Mouse (Mus musculus): ENCODE data around the gene Fzd5. TPM values are rescaled to one million over a fixed set of nuclear protein-coding genes. Genes with fewer than 3 reads are reported as not detected.

Fzd5 gene
- polyA plus RNA-seq, 1 experiment from 2014 or later, result 0.58 TPM

DNA sequence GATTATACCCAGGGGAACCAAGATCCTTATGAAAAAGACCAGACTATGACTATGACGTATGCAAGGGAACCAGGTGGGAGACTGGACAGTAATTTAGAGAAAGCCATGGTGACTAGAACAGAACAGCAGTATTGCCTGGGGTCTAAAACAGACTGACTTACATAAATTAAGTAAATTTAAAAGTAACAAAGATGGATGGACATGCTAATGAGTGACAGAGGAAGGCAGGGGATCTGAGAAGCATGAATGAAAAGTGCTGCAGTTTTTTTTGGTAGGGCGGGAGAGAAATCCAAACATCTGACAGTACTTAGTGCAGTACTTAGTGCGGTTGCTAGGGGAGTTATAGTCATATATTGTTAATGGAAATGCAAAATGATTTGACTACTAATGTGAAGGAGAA, 42.4 kb downstream of the Fzd5 start:
- 77% methylated on average over 3 of the region's 3 CpGs for WGBS
- H3K4me1 ChIP-seq (ENCODE audit: control insufficient read depth, insufficient read depth, low read length), result peaks cover 17% of the 10 kb centered on the region

GRCm38 (mm10) chr1:64691581-64691980, 46.0 kb downstream of the Fzd5 start:
- Histone ChIP-seq H3K9ac (ENCODE audit: low read depth, low read length) (peak overlapping the region; percentile 88), H3K36me3 (ENCODE audit: control insufficient read depth, insufficient read depth, low read length) (no peaks in the 10 kb centered on the region), H3K9me3 (replicated peaks; ENCODE audit: control insufficient read depth, low read length, poor library complexity, severe bottlenecking) (no peaks in the 10 kb centered on the region), H3K27ac (ENCODE audit: low read length) (no peak overlapping the region; the same call in 1 of the 2 replicates), H3K4me1 (ENCODE audit: control insufficient read depth, insufficient read depth, low read length) (peaks cover 21% of the 10 kb centered on the region), H3K27me3 (ENCODE audit: control insufficient read depth, insufficient read depth, low read depth, low read length) (no peaks in the 10 kb centered on the region), H3K4me3 (ENCODE audit: low read depth, low read length) (peak overlapping the region; percentile 91), H3K4me2 (ENCODE audit: low read length) (peak overlapping the region; percentile 93)
- WGBS, result 2% methylated on average over 9 of the region's 9 CpGs
- ATAC-seq, result no peak

More for the DNA sequence above, 42.4 kb downstream of the Fzd5 start:
- H3K9me3 ChIP-seq (replicated peaks; ENCODE audit: control insufficient read depth, low read length, poor library complexity, severe bottlenecking), result no peaks in the 10 kb centered on the region
- no peak overlapping the region for H3K4me3 ChIP-seq (ENCODE audit: low read depth, low read length)
- no peaks in the 10 kb centered on the region for H3K36me3 ChIP-seq (ENCODE audit: control insufficient read depth, insufficient read depth, low read length)
- no peaks in the 10 kb centered on the region for H3K27me3 ChIP-seq (ENCODE audit: control insufficient read depth, insufficient read depth, low read depth, low read length)
- ATAC-seq, result no peak
- no peak overlapping the region for H3K27ac ChIP-seq (ENCODE audit: low read length)
- no peak overlapping the region for H3K9ac ChIP-seq (ENCODE audit: low read depth, low read length)
- H3K4me2 ChIP-seq (ENCODE audit: low read length), result no peak overlapping the region

DNA sequence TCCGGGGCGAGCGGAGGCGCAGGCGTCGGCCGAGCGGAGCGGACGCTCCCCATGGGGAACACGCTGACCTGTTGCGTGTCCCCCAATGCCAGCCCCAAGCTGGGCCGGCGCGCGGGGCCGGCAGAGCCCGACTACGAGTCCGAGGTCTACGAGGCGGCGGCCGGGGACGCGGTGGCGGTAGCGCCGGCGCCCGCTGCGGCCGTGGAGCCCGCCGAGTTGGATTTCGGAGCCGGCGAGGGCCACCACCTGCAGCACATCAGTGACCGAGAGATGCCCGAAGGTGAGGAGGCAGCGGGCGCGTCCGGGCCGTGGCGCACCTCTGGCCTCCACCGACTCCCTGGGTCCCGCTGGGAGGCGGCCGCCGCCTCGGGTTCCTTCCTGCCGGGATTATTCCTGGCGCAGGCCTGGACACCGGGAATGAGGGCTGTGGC, 46.4 kb downstream of the Fzd5 start:
- under 1% methylated on average over 38 of the region's 55 CpGs for WGBS
- no peak for ATAC-seq
- H3K27ac ChIP-seq (ENCODE audit: low read length), result peak overlapping the region; percentile 81

GRCm38 (mm10) chr1:64690213-64691013, 47.1 kb downstream of the Fzd5 start, which contains the start of gene Ccnyl1:
Gene Ccnyl1 (plus strand): TSS chr1:64690455.
- Histone ChIP-seq H3K27me3 (ENCODE audit: control insufficient read depth, insufficient read depth, low read depth, low read length) (no peaks in the 10 kb centered on the region), H3K4me1 (ENCODE audit: control insufficient read depth, insufficient read depth, low read length) (peaks cover 21% of the 10 kb centered on the region), H3K4me2 (ENCODE audit: low read length) (peak within 1 kb of the TSS; percentile 93), H3K9me3 (replicated peaks; ENCODE audit: control insufficient read depth, low read length, poor library complexity, severe bottlenecking) (no peaks in the 10 kb centered on the region), H3K27ac (ENCODE audit: low read length) (peak within 1 kb of the TSS; percentile 81), H3K9ac (ENCODE audit: low read depth, low read length) (peak within 1 kb of the TSS; percentile 88), H3K4me3 (ENCODE audit: low read depth, low read length) (peak within 1 kb of the TSS; percentile 91), H3K36me3 (ENCODE audit: control insufficient read depth, insufficient read depth, low read length) (no peaks in the 10 kb centered on the region)
- whole genome bisulfite sequencing, result under 1% methylated on average over 63 of the region's 71 CpGs
- ATAC-seq, result peak; percentile 100

More for the DNA sequence above, 46.4 kb downstream of the Fzd5 start:
- H3K4me2 ChIP-seq (ENCODE audit: low read length), result peak overlapping the region; percentile 93
- H3K9me3 ChIP-seq (replicated peaks; ENCODE audit: control insufficient read depth, low read length, poor library complexity, severe bottlenecking), result no peaks in the 10 kb centered on the region
- H3K9ac ChIP-seq (ENCODE audit: low read depth, low read length), result peak overlapping the region; percentile 88
- peaks cover 21% of the 10 kb centered on the region for H3K4me1 ChIP-seq (ENCODE audit: control insufficient read depth, insufficient read depth, low read length)
- no peaks in the 10 kb centered on the region for H3K27me3 ChIP-seq (ENCODE audit: control insufficient read depth, insufficient read depth, low read depth, low read length)
- peak overlapping the region; percentile 91 for H3K4me3 ChIP-seq (ENCODE audit: low read depth, low read length)
- no peaks in the 10 kb centered on the region for H3K36me3 ChIP-seq (ENCODE audit: control insufficient read depth, insufficient read depth, low read length)

GRCm38 (mm10) chr1:64689561-64690212, 47.9 kb downstream of the Fzd5 start:
- Histone ChIP-seq H3K27ac (ENCODE audit: low read length) (no peak overlapping the region), H3K27me3 (ENCODE audit: control insufficient read depth, insufficient read depth, low read depth, low read length) (no peaks in the 10 kb centered on the region), H3K36me3 (ENCODE audit: control insufficient read depth, insufficient read depth, low read length) (no peaks in the 10 kb centered on the region), H3K9me3 (replicated peaks; ENCODE audit: control insufficient read depth, low read length, poor library complexity, severe bottlenecking) (no peaks in the 10 kb centered on the region), H3K9ac (ENCODE audit: low read depth, low read length) (no peak overlapping the region), H3K4me1 (ENCODE audit: control insufficient read depth, insufficient read depth, low read length) (peaks cover 21% of the 10 kb centered on the region), H3K4me2 (ENCODE audit: low read length) (peak overlapping the region; percentile 74), H3K4me3 (ENCODE audit: low read depth, low read length) (peak overlapping the region; percentile 91)
- WGBS, result 24% methylated on average over 9 of the region's 9 CpGs
- no peak for ATAC-seq

- Histone ChIP-seq H3K27me3 (ENCODE audit: control insufficient read depth, insufficient read depth, low read depth, low read length) (no peaks in the 10 kb centered on the region), H3K27ac (ENCODE audit: low read length) (no peak overlapping the region), H3K9ac (ENCODE audit: low read depth, low read length) (no peak overlapping the region), H3K4me3 (ENCODE audit: low read depth, low read length) (no peak overlapping the region), H3K4me1 (ENCODE audit: control insufficient read depth, insufficient read depth, low read length) (peaks cover 20% of the 10 kb centered on the region), H3K4me2 (ENCODE audit: low read length) (no peak overlapping the region), H3K9me3 (replicated peaks; ENCODE audit: control insufficient read depth, low read length, poor library complexity, severe bottlenecking) (no peaks in the 10 kb centered on the region), H3K36me3 (ENCODE audit: control insufficient read depth, insufficient read depth, low read length) (no peaks in the 10 kb centered on the region)
- ATAC-seq, result no peak
- 97% methylated on average over 4 of the region's 4 CpGs for WGBS
Observed at GRCm38 (mm10) chr1:64688046-64688445, 49.5 kb downstream of the Fzd5 start.

- 98% methylated on average over 2 of the region's 2 CpGs for WGBS
- H3K27ac ChIP-seq (ENCODE audit: low read length), result no peak overlapping the region
Observed at GRCm38 (mm10) chr1:64684440-64684839, 53.1 kb downstream of the Fzd5 start.

DNA sequence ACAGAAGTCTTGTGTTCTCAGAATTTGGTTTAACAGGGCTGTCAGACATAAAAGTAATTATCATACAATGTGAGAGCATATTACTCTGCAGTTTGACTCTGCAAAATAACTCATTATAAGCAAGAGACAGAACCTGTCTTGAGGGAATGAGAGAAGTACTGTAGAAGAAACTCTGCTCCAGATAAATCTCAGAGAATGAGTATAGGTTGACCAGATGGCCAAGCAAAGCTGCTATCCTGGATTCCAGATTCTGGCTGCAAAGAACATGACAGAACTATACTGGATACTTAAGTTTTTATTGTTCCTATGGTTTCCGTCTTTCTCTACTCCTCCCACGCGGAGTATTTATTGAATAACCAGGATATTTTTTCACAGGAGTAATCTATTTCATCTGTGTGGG, 54.5 kb downstream of the Fzd5 start:
- Histone ChIP-seq H3K27ac (ENCODE audit: low read length) (no peak overlapping the region), H3K4me1 (ENCODE audit: control insufficient read depth, insufficient read depth, low read length) (no peaks in the 10 kb centered on the region), H3K9me3 (replicated peaks; ENCODE audit: control insufficient read depth, low read length, poor library complexity, severe bottlenecking) (no peaks in the 10 kb centered on the region), H3K9ac (ENCODE audit: low read depth, low read length) (no peak overlapping the region), H3K4me2 (ENCODE audit: low read length) (no peak overlapping the region), H3K36me3 (ENCODE audit: control insufficient read depth, insufficient read depth, low read length) (no peaks in the 10 kb centered on the region), H3K4me3 (ENCODE audit: low read depth, low read length) (no peak overlapping the region), H3K27me3 (ENCODE audit: control insufficient read depth, insufficient read depth, low read depth, low read length) (no peaks in the 10 kb centered on the region)
- no peak for ATAC-seq
- WGBS, result 96% methylated on average over 3 of the region's 3 CpGs

More at GRCm38 (mm10) chr1:64684440-64684839, 53.1 kb downstream of the Fzd5 start:
- H3K4me1 ChIP-seq (ENCODE audit: control insufficient read depth, insufficient read depth, low read length), result no peaks in the 10 kb centered on the region
- no peaks in the 10 kb centered on the region for H3K9me3 ChIP-seq (replicated peaks; ENCODE audit: control insufficient read depth, low read length, poor library complexity, severe bottlenecking)
- no peak overlapping the region for H3K9ac ChIP-seq (ENCODE audit: low read depth, low read length)
- no peaks in the 10 kb centered on the region for H3K27me3 ChIP-seq (ENCODE audit: control insufficient read depth, insufficient read depth, low read depth, low read length)
- no peak overlapping the region for H3K4me3 ChIP-seq (ENCODE audit: low read depth, low read length)
- ATAC-seq, result no peak
- H3K36me3 ChIP-seq (ENCODE audit: control insufficient read depth, insufficient read depth, low read length), result no peaks in the 10 kb centered on the region
- no peak overlapping the region for H3K4me2 ChIP-seq (ENCODE audit: low read length)

- Histone ChIP-seq H3K27me3 (ENCODE audit: control insufficient read depth, insufficient read depth, low read depth, low read length) (no peaks in the 10 kb centered on the region), H3K27ac (ENCODE audit: low read length) (no peak overlapping the region), H3K9ac (ENCODE audit: low read depth, low read length) (no peak overlapping the region), H3K4me2 (ENCODE audit: low read length) (no peak overlapping the region), H3K4me1 (ENCODE audit: control insufficient read depth, insufficient read depth, low read length) (no peaks in the 10 kb centered on the region), H3K9me3 (replicated peaks; ENCODE audit: control insufficient read depth, low read length, poor library complexity, severe bottlenecking) (no peaks in the 10 kb centered on the region), H3K4me3 (ENCODE audit: low read depth, low read length) (no peak overlapping the region), H3K36me3 (ENCODE audit: control insufficient read depth, insufficient read depth, low read length) (no peaks in the 10 kb centered on the region)
- WGBS, result 96% methylated on average over 3 of the region's 3 CpGs
- ATAC-seq, result no peak
Observed at GRCm38 (mm10) chr1:64681499-64681898, 56.1 kb downstream of the Fzd5 start.

Measured in midbrain, embryonic 16.5 days (tissue).